Mouse (Mus musculus) cerebellum, adult 2 months (tissue): ENCODE data around the gene Cd81.

Experiments
- CTCF ChIP-seq: fragments of 200-500 bp; IDR thresholded peaks from 2 replicates; pipeline ENCODE4 v1.5.1; 2011; ENCODE audit warnings: low read depth, mild to moderate bottlenecking, control low read depth, low read length, moderate library complexity, borderline replicate concordance; ENCODE audit not compliant: insufficient read depth
- POLR2A ChIP-seq: fragments of 200-500 bp; IDR thresholded peaks from 2 replicates; pipeline ENCODE4 v1.6.1; 2011; ENCODE audit warnings: low read length, control low read depth, borderline replicate concordance; ENCODE audit not compliant: insufficient read depth

DNA sequence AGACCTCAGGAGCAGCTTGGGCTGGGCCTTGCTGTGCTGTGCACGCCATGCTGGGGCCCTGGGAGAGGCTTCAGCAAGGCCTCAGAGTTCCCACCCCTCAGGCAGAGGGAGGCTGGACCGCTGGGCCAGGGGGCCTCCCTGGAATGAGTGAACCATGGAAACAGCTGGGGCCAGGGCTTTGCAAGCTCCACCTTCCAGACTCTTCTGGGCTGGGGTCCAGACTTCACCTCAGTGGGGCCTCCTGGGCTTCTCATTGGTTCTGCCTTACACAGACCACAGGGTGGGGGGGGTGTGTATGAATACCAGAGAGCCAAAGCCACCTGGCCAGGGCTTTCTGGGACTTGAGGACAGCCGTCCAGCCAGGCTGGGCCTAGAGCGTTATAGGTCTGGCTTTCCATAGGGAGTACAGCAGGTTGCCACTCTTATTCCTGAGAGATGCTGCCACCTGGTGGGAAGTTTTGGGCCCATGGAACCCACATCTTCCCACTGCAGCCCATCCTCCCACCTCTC, 34.6 kb downstream of the Cd81 start:
- TF ChIP-seq CTCF (peak; percentile 52; the same call in 1 of the 2 replicates), POLR2A (no peak)
